29 mouse cellular contexts compared by ENCODE assay signal in the genomic region with DNA sequence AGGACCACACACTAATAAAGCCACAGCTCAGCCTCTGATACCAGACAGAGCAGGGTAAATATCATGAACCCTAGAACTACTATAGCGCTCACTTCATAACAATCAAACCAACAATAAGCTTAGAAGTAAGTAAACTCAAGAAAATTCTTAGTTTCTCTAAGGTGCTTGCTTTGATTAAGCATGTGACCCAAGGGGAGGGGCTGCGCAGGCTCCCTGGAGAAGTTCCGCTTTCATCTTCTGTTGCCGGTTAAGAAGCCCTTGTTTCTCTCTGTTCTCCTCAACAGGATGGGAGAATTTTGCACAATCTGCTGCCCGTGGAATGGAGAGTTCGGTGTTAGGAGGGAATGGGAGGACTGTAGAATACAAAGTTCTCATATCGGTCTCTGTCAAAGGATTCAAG. TPM values are rescaled to one million over a fixed set of nuclear protein-coding genes. Genes with fewer than 3 reads are reported as not detected.
DNase-seq lines count a peak whose midpoint lies in the region; ATAC-seq and TF ChIP-seq lines count a peak whose summit lies in the region.
"Had no signal": no experiment of that assay in that cellular context is flagged by ENCODE, and none has a peak within 500 bp of the region (broad histone marks: within the 10 kb centered on the region; RNA-seq: fewer than 3 reads in every experiment).

No protein-coding gene starts in this region.

- H3K36me3 ChIP-seq in midbrain, embryonic 15.5 days (replicated peaks) = no peaks in the 10 kb centered on the region
- no peaks in the 10 kb centered on the region for H3K36me3 ChIP-seq in midbrain, embryonic 16.5 days (ENCODE audit: control insufficient read depth, insufficient read depth, low read length)
- H3K36me3 ChIP-seq in CH12.LX (replicated peaks in 1 of 2; ENCODE audit: control insufficient read depth in 1 of 2, insufficient read depth in 1 of 2, low read length in 1 of 2) = no peaks in the 10 kb centered on the region
- H3K36me3 ChIP-seq: embryonic facial prominence, embryonic 13.5 days; embryonic facial prominence, embryonic 15.5 days; forebrain, embryonic 10.5 days; forebrain, embryonic 12.5 days had no signal

- TF ChIP-seq EP300 in CH12.LX (IDR thresholded peaks at IDR 0.05; ENCODE audit: low read length) = no peak

- no peak for TF ChIP-seq CTCF in CH12.LX (conservative IDR thresholded peaks at IDR 0.05 in 1 of 2, IDR thresholded peaks at IDR 0.05 in 1 of 2; ENCODE audit: low read depth in 2 of 2, low read length in 2 of 2)

- no peaks in the 10 kb centered on the region for H3K9me3 ChIP-seq in midbrain, embryonic 15.5 days
- H3K9me3 ChIP-seq in midbrain, embryonic 16.5 days (replicated peaks; ENCODE audit: control insufficient read depth, low read length, poor library complexity, severe bottlenecking) = no peaks in the 10 kb centered on the region
- no peaks in the 10 kb centered on the region for H3K9me3 ChIP-seq in CH12.LX (replicated peaks; ENCODE audit: low read length)
- H3K9me3 ChIP-seq: embryonic facial prominence, embryonic 13.5 days; embryonic facial prominence, embryonic 15.5 days; forebrain, embryonic 10.5 days; forebrain, embryonic 12.5 days had no signal

- H3K4me3 ChIP-seq in midbrain, embryonic 15.5 days = no peak overlapping the region
- no peak overlapping the region for H3K4me3 ChIP-seq in midbrain, embryonic 16.5 days (ENCODE audit: low read depth, low read length)
- H3K4me3 ChIP-seq in CH12.LX (replicated peaks in 1 of 3; ENCODE audit: low read depth in 2 of 3, low read length in 2 of 3, poor library complexity in 1 of 3) = peak overlapping the region in 2 of 3 experiments; percentile 28 to 39
- H3K4me3 ChIP-seq: embryonic facial prominence, embryonic 13.5 days; embryonic facial prominence, embryonic 15.5 days; erythroblast, embryonic 14.5 days; forebrain, embryonic 10.5 days; forebrain, embryonic 12.5 days had no signal

- H3K27ac ChIP-seq in midbrain, embryonic 15.5 days = no peak overlapping the region
- H3K27ac ChIP-seq in midbrain, embryonic 16.5 days (ENCODE audit: low read length) = no peak overlapping the region
- no peak overlapping the region for H3K27ac ChIP-seq in CH12.LX (ENCODE audit: insufficient read depth, low read depth)
- H3K27ac ChIP-seq: embryonic facial prominence, embryonic 13.5 days; embryonic facial prominence, embryonic 15.5 days; forebrain, embryonic 10.5 days; forebrain, embryonic 12.5 days had no signal

- H3K79me2 ChIP-seq in CH12.LX (replicated peaks; ENCODE audit: control insufficient read depth, extremely low read depth, insufficient read depth, poor library complexity, severe bottlenecking) = no peaks in the 10 kb centered on the region

- H3K9ac ChIP-seq in midbrain, embryonic 15.5 days = no peak overlapping the region
- H3K9ac ChIP-seq in midbrain, embryonic 16.5 days (ENCODE audit: low read depth, low read length) = no peak overlapping the region
- H3K9ac ChIP-seq in CH12.LX (ENCODE audit: insufficient read depth, low read depth) = no peak overlapping the region
- H3K9ac ChIP-seq: embryonic facial prominence, embryonic 13.5 days; embryonic facial prominence, embryonic 15.5 days; forebrain, embryonic 12.5 days had no signal

- no peak overlapping the region for H3K4me2 ChIP-seq in midbrain, embryonic 15.5 days
- no peak overlapping the region for H3K4me2 ChIP-seq in midbrain, embryonic 16.5 days (ENCODE audit: low read length)
- peak overlapping the region; percentile 51 for H3K4me2 ChIP-seq in CH12.LX (ENCODE audit: insufficient read depth, low read depth, poor library complexity, severe bottlenecking)
- H3K4me2 ChIP-seq: embryonic facial prominence, embryonic 13.5 days; embryonic facial prominence, embryonic 15.5 days; forebrain, embryonic 12.5 days had no signal

- in situ Hi-C loops in CH12.LX (cut with MboI; ENCODE audit: low pct_ligation_motif_present, low pct_unique_long_range_greater_than_20kb, low sequenced_read_pairs) = no loop called here

- ATAC-seq in midbrain, embryonic 15.5 days (replicated peaks) = peak; percentile 54; the same call in 1 of the 2 replicates
- no peak for ATAC-seq in midbrain, embryonic 16.5 days
- peak; percentile 60; the same call in 1 of the 2 replicates for ATAC-seq in megakaryocyte, adult 5-6 weeks (ENCODE audit: poor library complexity, severe bottlenecking)
- ATAC-seq: CD4-positive, CD25-positive, alpha-beta regulatory T cell, adult 4 months; forebrain, embryonic 14.5 days; forebrain, embryonic 16.5 days had no signal

- H3K27me3 ChIP-seq in midbrain, embryonic 15.5 days (replicated peaks) = no peaks in the 10 kb centered on the region
- no peaks in the 10 kb centered on the region for H3K27me3 ChIP-seq in midbrain, embryonic 16.5 days (ENCODE audit: control insufficient read depth, insufficient read depth, low read depth, low read length)
- H3K27me3 ChIP-seq in CH12.LX (replicated peaks) = peaks cover 24% of the 10 kb centered on the region
- H3K27me3 ChIP-seq: embryonic facial prominence, embryonic 13.5 days; embryonic facial prominence, embryonic 15.5 days; forebrain, embryonic 12.5 days had no signal

- no peak for TF ChIP-seq RAD21 in CH12.LX (IDR thresholded peaks at IDR 0.05; ENCODE audit: low read depth, low read length)

- dilution Hi-C loops in CH12.LX (cut with MboI; ENCODE audit: extremely low pct_ligation_motif_present, extremely low pct_unique_long_range_greater_than_20kb, low sequenced_read_pairs) = no loop called here

- 71% methylated on average over 7 of the region's 7 CpGs for WGBS in midbrain, embryonic 15.5 days
- 61% methylated on average over 7 of the region's 7 CpGs for WGBS in midbrain, embryonic 16.5 days

- H3K4me1 ChIP-seq in midbrain, embryonic 15.5 days = no peaks in the 10 kb centered on the region
- H3K4me1 ChIP-seq in midbrain, embryonic 16.5 days (ENCODE audit: control insufficient read depth, insufficient read depth, low read length) = peaks cover 3% of the 10 kb centered on the region
- no peaks in the 10 kb centered on the region for H3K4me1 ChIP-seq in CH12.LX (ENCODE audit: control insufficient read depth in 1 of 2, insufficient read depth in 2 of 2)
- H3K4me1 ChIP-seq: embryonic facial prominence, embryonic 13.5 days; embryonic facial prominence, embryonic 15.5 days; forebrain, embryonic 10.5 days had no signal

- peak; percentile 22 for DNase-seq in CH12.LX (ENCODE audit: extremely low read depth)
- no peak for DNase-seq in kidney, adult 9 months
- DNase-seq: adrenal gland, adult 2 months; adrenal gland, postnatal 10 days; adrenal gland, postnatal 25 days; B cell, adult 2 months; cerebellum, adult 11 months; cerebellum, adult 18-20 months; cerebellum, adult 8-10 months; cerebellum, adult 9-11 months; cerebellum, postnatal 14 days; cerebellum, postnatal 36 days; embryo, embryonic 11 days had no signal

- TF ChIP-seq POLR2A in CH12.LX (IDR thresholded peaks at IDR 0.05; ENCODE audit: low read depth, low read length) = peak; percentile 38; the same call in 1 of the 2 replicates

TF ChIP-seq in CH12.LX, 34 proteins besides CTCF, POLR2A, EP300 and RAD21:
- TF ChIP-seq USF2 (conservative IDR thresholded peaks at IDR 0.05; ENCODE audit: low read depth, low read length) (peak; percentile 44; the same call in 1 of the 2 replicates), PAX5 (IDR thresholded peaks at IDR 0.05; ENCODE audit: low read length) (no peak), NRF1 (IDR thresholded peaks at IDR 0.05; ENCODE audit: low read depth, low read length) (peak; percentile 81), USF1 (IDR thresholded peaks at IDR 0.05; ENCODE audit: low read depth, low read length) (peak; percentile 55)

RNA-seq across cellular contexts. Expression of a gene that starts 6.4 kb away (rescaled TPM):
- 0.48 and 0.98 TPM in 2 replicates for polyA plus RNA-seq in midbrain, embryonic 15.5 days (2015; fragmentation: Nextera tagmentation; extraction: Ambion mirVana)
- 0.65 and 0.75 TPM in 2 replicates for polyA plus RNA-seq in midbrain, embryonic 16.5 days (2015; fragmentation: Nextera tagmentation; extraction: Ambion mirVana)
- total RNA-seq in CH12.LX (2012; rRNA removed) (not detected in 2 replicates), CH12.LX (2014; rRNA removed) (not detected in 2 replicates)
- 0.08 and 0.09 TPM in 2 replicates for polyA plus RNA-seq in CH12.LX (2012; ENCODE audit: insufficient read length, low read depth)
- total RNA-seq in megakaryocyte, adult 5-6 weeks (2015) = not detected in 2 replicates
- total RNA-seq in megakaryocyte, adult 5-6 weeks (2017) = not detected in 2 replicates
- total RNA-seq: adrenal gland, adult 2 months; adrenal gland, postnatal 10 days; adrenal gland, postnatal 25 days; adrenal gland, postnatal 4 days; common myeloid progenitor, adult 5-6 weeks; ES-E14; MEL had no signal
- polyA plus RNA-seq: adrenal gland, adult 2 months; CD4-positive, CD25-positive, alpha-beta regulatory T cell, adult 4 months; embryonic facial prominence, embryonic 11.5 days; erythroblast, embryonic 14.5 days; forebrain, embryonic 10.5 days had no signal

Comparison
In these comparisons a context has a peak if more than half of its experiments do, and no peak if none do; other contexts are left out.
1. H3K4me3 ChIP-seq: peak in CH12.LX (2 of 3); none in midbrain, embryonic 15.5 days (single experiment) and midbrain, embryonic 16.5 days (single experiment).